Mouse (Mus musculus): ENCODE data around the gene Olfr199. TPM values are rescaled to one million over a fixed set of nuclear protein-coding genes. Genes with fewer than 3 reads are reported as not detected.

Gene Olfr199
- polyA plus RNA-seq (2014; fragmentation: Illumina TruSeq; extraction: RNeasy Lipid Tissue Mini Kit (QIAGEN cat#74804); ENCODE audit: low read depth, low replicate concordance), result not detected

DNA sequence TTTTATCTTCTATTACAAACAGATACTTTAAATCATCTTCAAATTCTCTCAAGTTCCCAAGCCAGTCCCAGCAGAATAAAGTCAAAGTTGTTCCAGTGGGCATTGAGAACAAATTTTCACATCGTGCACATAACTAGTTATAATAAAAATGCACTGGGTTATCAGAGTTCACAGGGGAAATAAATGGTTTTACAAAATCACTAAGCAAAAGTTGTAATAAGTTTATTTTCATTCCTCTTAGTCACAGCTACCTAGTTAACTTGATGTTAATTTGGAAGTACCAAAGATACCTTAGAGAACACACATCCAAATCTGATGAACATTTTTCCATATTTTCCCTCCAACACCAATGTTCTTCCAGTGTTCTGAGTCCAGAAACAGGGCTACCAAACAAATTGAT, at the start of gene Olfr199:
Gene Olfr199, minus strand, starts transcription at position 101 of the 400 bp plus-strand sequence.

DNA sequence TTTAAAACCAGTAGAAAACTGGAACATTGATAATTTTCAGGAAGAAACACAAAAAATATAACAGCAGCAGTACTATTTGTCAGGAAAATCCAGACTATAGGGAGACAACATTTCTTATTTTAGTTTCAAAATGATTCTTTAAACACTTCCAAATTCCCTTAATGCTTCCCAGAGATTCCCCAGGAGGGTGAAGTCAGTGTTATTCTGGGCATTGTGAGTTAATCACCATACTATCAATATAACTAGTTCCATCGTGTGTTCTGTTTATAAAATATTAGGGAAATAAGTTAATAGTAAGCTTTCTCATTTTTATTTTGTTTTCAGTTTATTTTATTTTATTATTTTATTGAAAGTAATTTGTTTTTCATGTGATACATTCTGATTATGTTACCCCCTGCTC, 16.1 kb downstream of the Olfr199 start, which contains the start of gene Olfr198:
Gene Olfr198, minus strand, starts transcription at position 101 of the 400 bp plus-strand sequence.

DNA sequence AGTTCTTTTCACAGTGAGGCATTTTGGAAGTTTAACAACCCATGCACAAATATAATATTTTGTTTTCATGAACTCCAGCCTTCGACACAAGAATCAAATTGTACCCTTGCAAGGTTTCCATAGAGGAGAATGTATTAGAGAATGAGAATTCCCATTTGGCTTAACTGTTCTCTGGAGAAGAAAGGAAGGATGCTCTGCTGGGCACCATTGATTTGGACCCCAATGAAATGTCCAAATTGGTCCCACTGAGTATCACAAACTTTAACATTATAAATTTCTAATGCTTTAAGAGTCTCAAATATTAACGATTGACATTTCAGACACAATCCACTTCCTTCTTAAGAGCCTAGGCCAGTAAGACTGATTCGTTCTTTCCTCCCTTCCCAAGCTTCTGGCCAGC, 49.2 kb downstream of the Olfr199 start, which contains the start of gene Olfr196:
Gene Olfr196, minus strand, starts transcription at position 101 of the 400 bp plus-strand sequence.

Other genes starting within 250 kb of the Olfr199 start
- not detected for gene Olfr183, start 224.4 kb downstream of the Olfr199 start, polyA plus RNA-seq (2014; fragmentation: Illumina TruSeq; extraction: RNeasy Lipid Tissue Mini Kit (QIAGEN cat#74804); ENCODE audit: low read depth, low replicate concordance)
- not detected for gene Olfr186, start 189.5 kb downstream of the Olfr199 start, polyA plus RNA-seq (2014; fragmentation: Illumina TruSeq; extraction: RNeasy Lipid Tissue Mini Kit (QIAGEN cat#74804); ENCODE audit: low read depth, low replicate concordance)
- gene Olfr187, start 180.0 kb downstream of the Olfr199 start, polyA plus RNA-seq (2014; fragmentation: Illumina TruSeq; extraction: RNeasy Lipid Tissue Mini Kit (QIAGEN cat#74804); ENCODE audit: low read depth, low replicate concordance), result not detected
- not detected for gene Olfr190, start 141.8 kb downstream of the Olfr199 start, polyA plus RNA-seq (2014; fragmentation: Illumina TruSeq; extraction: RNeasy Lipid Tissue Mini Kit (QIAGEN cat#74804); ENCODE audit: low read depth, low replicate concordance)
- gene Olfr191, start 129.9 kb downstream of the Olfr199 start, polyA plus RNA-seq (2014; fragmentation: Illumina TruSeq; extraction: RNeasy Lipid Tissue Mini Kit (QIAGEN cat#74804); ENCODE audit: low read depth, low replicate concordance), result not detected
- not detected for gene Olfr193, start 107.9 kb downstream of the Olfr199 start, polyA plus RNA-seq (2014; fragmentation: Illumina TruSeq; extraction: RNeasy Lipid Tissue Mini Kit (QIAGEN cat#74804); ENCODE audit: low read depth, low replicate concordance)
- gene Olfr194, start 98.7 kb downstream of the Olfr199 start, polyA plus RNA-seq (2014; fragmentation: Illumina TruSeq; extraction: RNeasy Lipid Tissue Mini Kit (QIAGEN cat#74804); ENCODE audit: low read depth, low replicate concordance), result not detected
- gene Olfr195, start 72.7 kb downstream of the Olfr199 start, polyA plus RNA-seq (2014; fragmentation: Illumina TruSeq; extraction: RNeasy Lipid Tissue Mini Kit (QIAGEN cat#74804); ENCODE audit: low read depth, low replicate concordance), result not detected
- gene Olfr196, start 49.3 kb downstream of the Olfr199 start, polyA plus RNA-seq (2014; fragmentation: Illumina TruSeq; extraction: RNeasy Lipid Tissue Mini Kit (QIAGEN cat#74804); ENCODE audit: low read depth, low replicate concordance), result not detected
- gene Olfr198, start 16.2 kb downstream of the Olfr199 start, polyA plus RNA-seq (2014; fragmentation: Illumina TruSeq; extraction: RNeasy Lipid Tissue Mini Kit (QIAGEN cat#74804); ENCODE audit: low read depth, low replicate concordance), result not detected
- not detected for gene Olfr201, start 52.9 kb upstream of the Olfr199 start, polyA plus RNA-seq (2014; fragmentation: Illumina TruSeq; extraction: RNeasy Lipid Tissue Mini Kit (QIAGEN cat#74804); ENCODE audit: low read depth, low replicate concordance)
- not detected for gene Olfr202, start 67.0 kb upstream of the Olfr199 start, polyA plus RNA-seq (2014; fragmentation: Illumina TruSeq; extraction: RNeasy Lipid Tissue Mini Kit (QIAGEN cat#74804); ENCODE audit: low read depth, low replicate concordance)
- gene Olfr203, start 79.1 kb upstream of the Olfr199 start, polyA plus RNA-seq (2014; fragmentation: Illumina TruSeq; extraction: RNeasy Lipid Tissue Mini Kit (QIAGEN cat#74804); ENCODE audit: low read depth, low replicate concordance), result not detected
- gene Olfr204, start 98.5 kb upstream of the Olfr199 start, polyA plus RNA-seq (2014; fragmentation: Illumina TruSeq; extraction: RNeasy Lipid Tissue Mini Kit (QIAGEN cat#74804); ENCODE audit: low read depth, low replicate concordance), result not detected
- not detected for gene Olfr205, start 111.4 kb upstream of the Olfr199 start, polyA plus RNA-seq (2014; fragmentation: Illumina TruSeq; extraction: RNeasy Lipid Tissue Mini Kit (QIAGEN cat#74804); ENCODE audit: low read depth, low replicate concordance)
- not detected for gene Olfr206, start 129.5 kb upstream of the Olfr199 start, polyA plus RNA-seq (2014; fragmentation: Illumina TruSeq; extraction: RNeasy Lipid Tissue Mini Kit (QIAGEN cat#74804); ENCODE audit: low read depth, low replicate concordance)
- gene Olfr209, start 144.2 kb upstream of the Olfr199 start, polyA plus RNA-seq (2014; fragmentation: Illumina TruSeq; extraction: RNeasy Lipid Tissue Mini Kit (QIAGEN cat#74804); ENCODE audit: low read depth, low replicate concordance), result not detected
- not detected for gene Gabrr3, start 187.6 kb upstream of the Olfr199 start, polyA plus RNA-seq (2014; fragmentation: Illumina TruSeq; extraction: RNeasy Lipid Tissue Mini Kit (QIAGEN cat#74804); ENCODE audit: low read depth, low replicate concordance)

Data from liver, adult 10 weeks (tissue).